Mouse (Mus musculus) cerebellum, adult 2 months (tissue): ENCODE measurements around the gene Popdc2. TPM values are rescaled to one million over a fixed set of nuclear protein-coding genes. Genes with fewer than 3 reads are reported as not detected.
A peak's percentile ranks its signal among the peaks of the same experiment; 100 is the strongest.

Experiments
- DNase-seq, 2 experiments: peaks; one replicate each; pipeline ENCODE4 v3.0.0; 2021
- H3K27ac ChIP-seq: fragments of 200-500 bp; 2 replicates; pipeline ENCODE4 v1.5.1; 2012; ENCODE audit warnings: low read length, control low read depth, inconsistent platforms; ENCODE audit not compliant: insufficient read depth
- H3K27me3 ChIP-seq: fragments of 200-500 bp; 2 replicates; pipeline ENCODE4 v1.6.1; 2012; ENCODE audit warnings: inconsistent platforms, mild to moderate bottlenecking, low read length, moderate library complexity; ENCODE audit not compliant: control insufficient read depth, insufficient read depth
- H3K4me1 ChIP-seq: fragments of 200-500 bp; 2 replicates; pipeline ENCODE4 v1.6.1; 2011; ENCODE audit warnings: low read length; ENCODE audit not compliant: control insufficient read depth, insufficient read depth
- H3K4me3 ChIP-seq: fragments of 200-500 bp; replicated peaks from 2 replicates; pipeline ENCODE3; 2011; ENCODE audit warnings: mild to moderate bottlenecking, low read depth, low read length, control low read depth; ENCODE audit not compliant: insufficient read depth
- CTCF ChIP-seq: fragments of 200-500 bp; IDR thresholded peaks from 2 replicates; pipeline ENCODE4 v1.5.1; 2011; ENCODE audit warnings: low read depth, mild to moderate bottlenecking, control low read depth, low read length, moderate library complexity, borderline replicate concordance; ENCODE audit not compliant: insufficient read depth
- POLR2A ChIP-seq: fragments of 200-500 bp; IDR thresholded peaks from 2 replicates; pipeline ENCODE4 v1.6.1; 2011; ENCODE audit warnings: low read length, control low read depth, borderline replicate concordance; ENCODE audit not compliant: insufficient read depth
- WGBS: fragments of 180-500 bp; shearing (Covaris S2); methylation state at CpG from one replicate; pipeline ENCODE4 v1.1.7; 2018; 5-methylcytosine and 5-hydroxymethylcytosine counted together
- polyA plus RNA-seq: library from polyadenylated mRNA; depleted of rRNA; stranded (reverse); fragments of >200 nt; gene quantifications from 2 replicates; pipeline ENCODE4 v1.2.3, GENCODE M21; 2012

Popdc2 gene
- polyA plus RNA-seq, 1 experiment, result 0.31 TPM

- DNase-seq, result no peak
- no peaks in the 10 kb centered on the region for H3K4me1 ChIP-seq
- no peak overlapping the region for H3K27ac ChIP-seq
- H3K4me3 ChIP-seq, result no peak overlapping the region
- WGBS, result 88% methylated on average over 10 of the region's 10 CpGs
- TF ChIP-seq CTCF, result no peak
- H3K27me3 ChIP-seq, result no peaks in the 10 kb centered on the region
These were observed 12.6 kb downstream of the Popdc2 start for GRCm38 (mm10) chr16:38374379-38375140.

GRCm38 (mm10) chr16:38375182-38375581 is 13.2 kb downstream of the Popdc2 start:
- WGBS, result 90% methylated on average over 7 of the region's 7 CpGs
- TF ChIP-seq CTCF, result no peak
- TF ChIP-seq POLR2A, result no peak
- Histone ChIP-seq H3K4me1 (no peaks in the 10 kb centered on the region), H3K4me3 (no peak overlapping the region), H3K27me3 (no peaks in the 10 kb centered on the region), H3K27ac (no peak overlapping the region)
- no peak for DNase-seq

GRCm38 (mm10) chr16:38376163-38376840 is 14.3 kb downstream of the Popdc2 start:
- WGBS, result 6% methylated on average over 17 of the region's 17 CpGs
- peak; percentile 66 to 74 for DNase-seq
- H3K27me3 ChIP-seq, result no peaks in the 10 kb centered on the region
- H3K4me1 ChIP-seq, result no peaks in the 10 kb centered on the region
- peak overlapping the region; percentile 66 for H3K4me3 ChIP-seq
- TF ChIP-seq POLR2A (peak; percentile 52; the same call in 1 of the 2 replicates), CTCF (peak; percentile 34; the same call in 1 of the 2 replicates)
- H3K27ac ChIP-seq, result peak overlapping the region; percentile 16; the same call in 1 of the 2 replicates

GRCm38 (mm10) chr16:38376841-38377249 is 14.8 kb downstream of the Popdc2 start:
- Histone ChIP-seq H3K27me3 (no peaks in the 10 kb centered on the region), H3K27ac (0 out of 2 replicates have a peak overlapping the region, but pooled peaks have one; percentile 4), H3K4me3 (peak overlapping the region; percentile 66), H3K4me1 (no peaks in the 10 kb centered on the region)
- no peak for TF ChIP-seq POLR2A
- no peak for TF ChIP-seq CTCF
- 23% methylated on average over 8 of the region's 8 CpGs for WGBS
- DNase-seq, result no peak

GRCm38 (mm10) chr16:38377546-38377945 is 15.5 kb downstream of the Popdc2 start:
- TF ChIP-seq CTCF, result no peak
- no peak for TF ChIP-seq POLR2A
- no peak for DNase-seq
- H3K27ac ChIP-seq, result no peak overlapping the region
- H3K4me3 ChIP-seq, result no peak overlapping the region
- H3K27me3 ChIP-seq, result no peaks in the 10 kb centered on the region
- H3K4me1 ChIP-seq, result no peaks in the 10 kb centered on the region
- WGBS, result 58% methylated on average over 6 of the region's 6 CpGs

- no peak for DNase-seq
- WGBS, result 75% methylated on average over 6 of the region's 6 CpGs
- TF ChIP-seq POLR2A (no peak), CTCF (no peak)
- Histone ChIP-seq H3K4me3 (no peak overlapping the region), H3K27me3 (no peaks in the 10 kb centered on the region), H3K27ac (no peak overlapping the region), H3K4me1 (no peaks in the 10 kb centered on the region)
These were observed 16.6 kb downstream of the Popdc2 start for GRCm38 (mm10) chr16:38378591-38378990.

- WGBS, result 52% methylated on average over 6 of the region's 6 CpGs
- no peak for TF ChIP-seq POLR2A
- no peak for TF ChIP-seq CTCF
- no peak overlapping the region for H3K27ac ChIP-seq
- H3K27me3 ChIP-seq, result no peaks in the 10 kb centered on the region
- no peak for DNase-seq
- no peak overlapping the region for H3K4me3 ChIP-seq
- no peaks in the 10 kb centered on the region for H3K4me1 ChIP-seq
These were observed 17.1 kb downstream of the Popdc2 start for GRCm38 (mm10) chr16:38379088-38379487.

GRCm38 (mm10) chr16:38379493-38379892 is 17.5 kb downstream of the Popdc2 start:
- no peak for TF ChIP-seq CTCF
- TF ChIP-seq POLR2A, result no peak
- H3K27me3 ChIP-seq, result no peaks in the 10 kb centered on the region
- 33% methylated on average over 3 of the region's 3 CpGs for WGBS
- no peaks in the 10 kb centered on the region for H3K4me1 ChIP-seq
- no peak overlapping the region for H3K4me3 ChIP-seq
- no peak overlapping the region for H3K27ac ChIP-seq
- DNase-seq, result no peak
